Mouse (Mus musculus) C2C12 (cell line): Measurements from ENCODE around the gene BC107364.

ENCODE experiments used
- CEBPB ChIP-seq: IDR thresholded peaks from one replicate; pipeline ENCODE4 v1.6.1; 2011; ENCODE audit warnings: low read depth, mild to moderate bottlenecking, control low read depth, moderate library complexity
- CTCF ChIP-seq: IDR thresholded peaks from one replicate; pipeline ENCODE4 v1.5.1; 2011; ENCODE audit not compliant: control insufficient read depth, insufficient read depth, insufficient read length
- MAX ChIP-seq: IDR thresholded peaks from one replicate; pipeline ENCODE4 v1.6.1; 2011; ENCODE audit warnings: mild to moderate bottlenecking, control low read depth
- MYOD1 ChIP-seq: IDR thresholded peaks from one replicate; pipeline ENCODE4 v1.6.1; 2011; ENCODE audit warnings: low read depth; ENCODE audit not compliant: control insufficient read depth, insufficient read length
- MYOG ChIP-seq: IDR thresholded peaks from one replicate; pipeline ENCODE4 v1.6.1; 2011; ENCODE audit not compliant: control insufficient read depth, insufficient read length; ENCODE audit errors: extremely low read depth
- USF1 ChIP-seq: IDR thresholded peaks from one replicate; pipeline ENCODE4 v1.6.1; 2011; ENCODE audit warnings: low read depth, mild to moderate bottlenecking, control low read depth, moderate library complexity

- no peak for TF ChIP-seq CTCF
- TF ChIP-seq USF1: no peak
- TF ChIP-seq MYOG: no peak
- TF ChIP-seq CEBPB: no peak
- TF ChIP-seq MYOD1: no peak
- no peak for TF ChIP-seq MAX
Observed at GRCm38 (mm10) chr3:96416595-96416994, 35.5 kb downstream of the BC107364 start.
